Mouse (Mus musculus) pancreas, adult 10 weeks (tissue): ENCODE results near the gene Gm17190. TPM values are rescaled to one million over a fixed set of nuclear protein-coding genes. Genes with fewer than 3 reads are reported as not detected.

Experiments used
- polyA plus RNA-seq: library from polyadenylated mRNA; stranded (reverse); fragments of 350-450 nt; fragmentation: Illumina TruSeq; extraction: RNeasy Lipid Tissue Mini Kit (QIAGEN cat#74804); gene quantifications from one replicate; pipeline ENCODE4 v1.2.3, GENCODE M21; 2015; ENCODE audit warnings: low read depth, low replicate concordance; ENCODE audit not compliant: insufficient read depth

Gene Gm17190
- not detected for polyA plus RNA-seq

DNA sequence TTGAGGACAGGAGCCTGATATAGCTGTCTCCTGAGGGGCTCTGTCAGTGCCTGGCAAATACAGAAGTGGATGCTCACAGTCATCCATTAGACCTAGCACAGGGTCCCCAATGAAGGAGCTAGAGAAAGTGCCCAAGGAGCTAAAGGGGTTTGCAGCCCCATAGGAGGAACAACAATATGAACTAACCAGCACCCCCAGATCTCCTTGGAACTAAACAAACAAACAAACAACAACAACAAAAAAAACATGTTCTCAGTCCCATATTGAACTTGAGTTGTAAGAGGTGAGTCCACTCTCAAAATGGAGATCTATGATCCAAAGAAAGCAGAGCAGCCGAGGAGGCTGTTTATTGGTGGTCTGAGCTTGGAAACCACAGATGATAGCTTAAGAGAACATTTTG, at the start of gene Gm17190:
Gene Gm17190 (plus strand): TSS at position 301 of the 400 bp plus-strand sequence.

DNA sequence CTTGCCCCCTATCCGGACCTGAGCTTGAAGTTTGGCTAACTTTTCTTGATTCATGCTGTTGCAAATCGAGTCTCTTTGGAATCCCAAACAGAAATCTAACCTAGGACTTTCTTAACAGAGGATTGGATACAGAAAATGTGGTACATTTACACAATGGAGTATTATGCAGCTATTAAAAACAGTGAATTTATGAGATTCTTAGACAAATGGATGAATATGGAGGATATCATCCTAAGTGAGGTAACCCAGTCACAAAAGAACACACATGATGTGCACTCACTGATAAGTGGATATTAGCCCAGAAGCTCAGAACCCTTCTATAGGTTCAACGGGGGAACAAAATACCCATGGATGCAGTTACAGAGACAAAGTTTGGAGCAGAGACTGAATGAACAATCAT, 578 bp upstream of the Gm17190 start, which contains the start of gene Gm20075:
Gene Gm20075 (minus strand): TSS at position 101 of the 400 bp plus-strand sequence.

DNA sequence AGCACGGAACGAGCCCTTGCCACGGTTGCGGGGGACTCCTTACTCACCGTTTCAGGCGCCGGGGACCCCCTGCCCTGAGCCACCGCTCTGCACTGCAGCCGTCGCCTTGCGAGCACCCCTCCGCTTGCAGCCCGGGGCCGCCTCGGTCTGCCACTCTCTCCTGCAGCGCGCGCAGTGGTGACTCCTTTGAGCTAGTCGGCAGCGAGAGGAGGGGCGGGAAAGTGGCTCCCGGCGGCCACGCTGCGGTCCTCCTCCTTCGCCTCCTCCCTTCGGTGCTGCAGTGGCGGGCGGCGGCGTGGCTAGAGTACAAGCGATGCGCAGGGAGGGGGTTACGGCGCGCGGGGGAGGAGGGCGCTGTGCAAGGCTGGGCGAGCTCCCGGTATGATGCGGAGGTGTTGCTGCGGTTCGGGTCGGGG, 50.6 kb downstream of the Gm17190 start, which contains the start of gene Sv2c:
Gene Sv2c (minus strand): TSS at position 177 of the 416 bp plus-strand sequence.

Other genes with a start within 250 kb of the Gm17190 start
- 3.7 TPM for gene Iqgap2, start 190.1 kb upstream of the Gm17190 start, polyA plus RNA-seq
- 1.1 TPM for gene Gm20075, start 678 bp upstream of the Gm17190 start, polyA plus RNA-seq
- 0.94 TPM for gene Sv2c, start 50.5 kb downstream of the Gm17190 start, polyA plus RNA-seq